Mouse (Mus musculus): Measurements from ENCODE around the gene Slc38a3. TPM values are rescaled to one million over a fixed set of nuclear protein-coding genes. Genes with fewer than 3 reads are reported as not detected.

Slc38a3 gene
- total RNA-seq, 2 experiments from 2014 or later, result 62.0 to 69.7 TPM

DNA sequence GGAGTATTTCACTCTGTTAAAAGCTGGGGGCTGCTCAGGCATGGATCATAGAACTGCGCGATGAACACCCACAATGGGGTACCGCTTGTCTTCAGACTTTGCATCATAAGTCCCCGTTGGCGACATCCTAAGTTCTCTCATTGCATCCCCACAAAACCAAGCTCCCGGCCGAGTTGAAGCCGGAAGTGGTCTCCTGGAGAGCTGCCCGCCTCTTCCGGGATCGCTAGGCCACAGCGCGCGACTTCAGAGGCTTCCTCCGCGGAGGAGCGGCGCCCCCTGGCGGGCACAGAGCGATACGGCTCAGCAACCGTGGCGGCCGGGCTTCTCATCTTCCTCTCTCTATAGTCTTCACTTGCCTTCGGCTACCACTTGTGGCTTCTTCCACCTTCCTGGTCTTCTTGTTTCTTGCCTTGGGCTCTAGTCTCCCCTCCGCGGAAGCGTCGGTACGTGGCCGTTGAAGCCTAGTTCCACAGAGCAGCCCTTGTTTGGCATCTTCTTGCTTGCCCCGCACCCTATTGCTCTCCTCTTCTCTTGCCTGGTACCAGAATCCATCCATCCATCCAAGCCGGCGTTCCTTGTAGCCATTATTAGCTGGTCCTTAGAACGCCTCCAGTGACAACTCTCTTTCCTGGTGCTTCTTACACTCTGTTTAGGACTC, 24.7 kb downstream of the Slc38a3 start:
- DNase-seq (ENCODE audit: low spot score), result peak; percentile 78
- intact Hi-C loops (cut with DNase I), result loop anchor here (1.0 kb wide), 3 partner anchors 18 to 42 kb away; no protein-coding TSS in a partner anchor

DNA sequence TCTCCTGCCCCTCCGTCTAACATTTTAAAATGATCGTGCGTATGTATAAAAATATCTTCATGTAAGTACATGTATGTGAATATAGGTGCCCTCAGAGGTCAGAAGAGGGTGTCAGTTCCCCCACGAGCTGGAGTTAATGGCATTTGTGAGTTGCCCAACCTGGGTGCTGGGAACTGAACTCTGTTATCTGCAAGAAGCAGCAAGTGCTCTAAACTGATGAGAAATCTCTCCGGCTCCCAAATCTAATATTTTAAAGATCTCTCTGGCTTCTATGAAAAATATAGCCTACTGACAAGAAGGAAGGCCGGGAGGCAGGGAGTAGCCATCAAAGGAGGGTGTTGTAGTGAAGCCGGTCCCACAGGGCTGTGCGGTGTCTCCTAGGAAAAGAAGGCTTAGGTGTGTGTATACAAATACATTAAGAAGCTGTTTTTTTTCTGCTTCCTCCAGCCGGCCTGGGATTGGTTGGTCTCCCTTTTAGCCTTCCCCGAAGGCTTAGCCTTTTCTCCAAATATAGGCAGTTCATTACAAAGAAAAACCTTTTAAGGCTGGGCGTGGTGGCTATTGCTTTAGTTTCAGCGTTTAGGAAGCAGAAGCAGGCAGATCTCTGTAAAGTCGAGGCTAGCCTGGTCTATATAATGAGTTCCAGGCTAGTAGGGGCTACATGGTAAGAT, 25.7 kb downstream of the Slc38a3 start:
- intact Hi-C loops (cut with DNase I), result loop anchor here (1.0 kb wide), 2 partner anchors 17 to 41 kb away; no protein-coding TSS in a partner anchor
- DNase-seq (ENCODE audit: low spot score), result no peak

DNA sequence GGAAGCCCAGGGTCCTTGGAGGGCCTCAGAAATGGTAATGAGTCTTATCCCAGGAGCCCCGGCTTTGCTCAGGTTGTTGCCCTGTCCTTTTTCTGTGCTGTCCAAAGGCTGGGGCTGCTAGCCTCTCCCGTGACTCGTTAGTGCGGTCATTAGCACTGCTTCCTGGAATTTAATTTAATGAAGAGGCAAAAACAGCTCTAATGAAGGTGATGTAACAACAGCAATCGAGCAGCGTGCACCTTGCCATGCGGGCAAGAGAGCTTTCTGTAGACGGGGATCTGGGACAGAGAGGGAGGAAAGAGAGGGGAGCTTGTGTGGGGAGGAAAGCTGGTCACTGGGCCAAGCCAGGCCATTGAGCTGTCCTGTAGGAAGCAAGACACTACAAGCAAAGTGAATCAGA, 27.7 kb downstream of the Slc38a3 start:
- intact Hi-C loops (cut with DNase I), result no loop called here
- DNase-seq (ENCODE audit: low spot score), result no peak

DNA sequence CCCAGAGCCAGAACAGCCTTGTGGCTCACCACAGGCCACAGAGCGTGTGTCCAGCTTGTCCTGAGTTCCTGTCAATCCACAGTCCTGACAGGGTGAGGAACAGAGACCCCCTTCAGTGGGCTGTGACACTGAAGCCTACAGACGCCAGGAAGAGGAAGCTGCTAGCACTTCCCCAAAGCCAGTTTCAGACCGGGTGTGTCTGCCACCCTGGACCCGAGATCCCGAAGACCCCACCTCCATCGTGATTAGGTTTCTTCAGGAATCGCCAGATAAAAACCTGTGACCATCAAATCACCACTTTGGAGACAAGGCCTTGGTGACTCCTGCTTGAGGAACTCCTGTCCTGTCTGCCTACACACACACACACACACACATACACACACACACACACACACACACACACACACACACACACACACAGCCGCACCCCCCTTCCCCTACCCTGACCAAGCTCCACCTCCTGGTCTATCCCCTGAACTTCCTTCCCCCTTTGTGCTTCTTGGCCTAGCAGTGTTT, 29.0 kb downstream of the Slc38a3 start:
- intact Hi-C loops (cut with DNase I), result no loop called here
- DNase-seq (ENCODE audit: low spot score), result no peak

DNA sequence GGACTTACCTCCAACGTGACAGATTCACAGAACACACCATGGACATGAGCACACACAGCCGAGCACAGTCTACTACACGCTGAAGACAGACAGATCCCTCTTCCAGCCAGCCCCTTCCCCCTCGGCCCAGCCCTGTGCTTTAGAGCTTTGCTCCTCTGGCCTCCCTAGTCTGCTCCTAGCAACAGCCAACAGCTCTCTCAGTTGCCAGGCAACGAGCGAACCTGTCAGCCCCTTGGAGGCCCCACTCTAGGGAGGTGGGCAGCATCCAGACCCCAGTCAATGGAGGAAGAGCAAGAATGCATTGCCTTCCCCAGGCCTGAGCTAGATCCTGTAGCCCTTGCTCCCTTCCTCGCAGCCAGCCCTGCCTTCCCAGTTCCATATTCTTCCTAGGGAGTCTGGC, 32.3 kb downstream of the Slc38a3 start:
- DNase-seq (ENCODE audit: low spot score), result no peak
- intact Hi-C loops (cut with DNase I), result no loop called here

DNA sequence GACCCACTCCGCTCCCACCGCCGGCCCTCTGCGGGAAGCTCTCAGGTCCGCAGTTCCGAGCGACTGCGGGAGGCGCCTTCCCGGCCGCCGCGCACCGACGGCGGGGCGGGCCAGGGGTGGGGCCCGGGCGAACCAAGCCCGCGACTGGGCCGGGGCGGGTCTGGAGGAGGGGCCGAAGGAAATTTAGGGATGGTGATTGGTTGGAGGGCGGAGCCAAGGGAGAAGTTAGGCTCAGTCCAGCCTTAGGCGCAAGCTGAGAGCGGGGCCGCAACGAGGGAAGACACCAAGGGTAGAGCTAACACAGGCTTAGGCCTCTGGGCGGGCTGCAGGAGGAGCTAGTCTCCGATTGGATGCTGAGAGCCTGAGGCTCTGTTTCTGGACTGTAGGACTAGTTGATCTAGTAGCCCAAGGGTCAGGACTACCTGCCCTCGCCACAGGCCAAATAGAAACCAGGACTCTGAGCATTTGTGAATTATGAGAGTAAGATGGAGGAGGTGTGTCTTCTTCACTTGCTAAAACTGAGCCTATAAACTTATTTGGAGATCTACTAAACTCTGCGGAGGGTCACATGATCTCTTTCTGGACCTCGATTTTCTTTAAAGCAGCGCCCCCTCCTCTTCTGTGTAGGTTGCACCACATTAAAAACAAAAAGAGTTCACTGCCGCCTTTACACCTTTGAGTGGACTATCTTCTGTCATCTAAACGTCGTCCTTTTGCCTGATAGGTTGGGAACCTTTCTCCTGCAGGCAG, 33.9 kb downstream of the Slc38a3 start, which contains the start of gene Gnai2:
Gnai2 (minus strand) TSS at position 89 of the 750 bp plus-strand sequence.
- intact Hi-C loops (cut with DNase I), result loop anchor here (2.0 kb wide), 1 partner anchor 15 kb away; no protein-coding TSS in a partner anchor
- peak; percentile 97 for DNase-seq (ENCODE audit: low spot score)

DNA sequence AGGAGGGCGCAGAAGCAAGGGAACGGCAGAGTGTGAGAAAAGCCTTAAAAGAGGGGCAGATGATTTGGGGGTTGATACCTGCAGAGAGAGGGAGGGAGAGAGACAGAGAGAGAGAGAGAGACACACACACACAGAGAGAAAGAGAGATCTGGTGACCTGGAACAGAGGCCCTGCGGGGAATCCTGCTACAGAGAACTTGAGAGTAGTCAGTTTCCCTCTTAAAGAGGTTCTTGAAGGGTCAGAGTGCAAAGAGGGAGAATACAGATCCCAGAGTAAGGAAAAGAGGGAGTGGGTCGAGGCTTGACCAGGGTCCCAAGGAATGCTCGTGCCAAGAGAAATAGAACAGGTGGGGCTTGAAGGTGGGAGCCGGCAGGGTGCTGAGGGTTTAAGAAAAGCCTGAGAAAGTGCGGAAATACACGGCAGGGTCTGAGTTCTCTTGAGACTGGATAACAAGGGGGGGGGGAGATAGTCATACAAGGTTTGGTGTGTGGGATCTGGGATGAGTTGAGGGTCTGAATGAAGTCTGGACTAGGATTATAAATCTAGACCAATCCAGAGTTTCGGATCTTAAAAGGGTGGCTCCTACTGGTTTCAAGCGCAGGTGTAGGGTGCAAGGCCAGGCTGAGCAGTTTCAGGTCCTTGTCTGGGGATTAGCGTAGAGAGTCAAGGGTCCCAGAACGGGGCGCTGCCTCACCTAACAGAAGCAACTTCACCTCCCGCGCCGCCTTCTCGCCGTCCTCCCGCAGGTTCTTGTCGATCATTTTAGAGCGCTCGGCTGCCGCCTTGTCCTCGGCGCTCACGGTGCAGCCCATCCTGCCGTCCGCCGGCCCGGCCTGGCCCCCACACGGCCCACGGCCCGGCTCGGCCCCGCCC, 34.7 kb downstream of the Slc38a3 start:
- no peak for DNase-seq (ENCODE audit: low spot score)

DNA sequence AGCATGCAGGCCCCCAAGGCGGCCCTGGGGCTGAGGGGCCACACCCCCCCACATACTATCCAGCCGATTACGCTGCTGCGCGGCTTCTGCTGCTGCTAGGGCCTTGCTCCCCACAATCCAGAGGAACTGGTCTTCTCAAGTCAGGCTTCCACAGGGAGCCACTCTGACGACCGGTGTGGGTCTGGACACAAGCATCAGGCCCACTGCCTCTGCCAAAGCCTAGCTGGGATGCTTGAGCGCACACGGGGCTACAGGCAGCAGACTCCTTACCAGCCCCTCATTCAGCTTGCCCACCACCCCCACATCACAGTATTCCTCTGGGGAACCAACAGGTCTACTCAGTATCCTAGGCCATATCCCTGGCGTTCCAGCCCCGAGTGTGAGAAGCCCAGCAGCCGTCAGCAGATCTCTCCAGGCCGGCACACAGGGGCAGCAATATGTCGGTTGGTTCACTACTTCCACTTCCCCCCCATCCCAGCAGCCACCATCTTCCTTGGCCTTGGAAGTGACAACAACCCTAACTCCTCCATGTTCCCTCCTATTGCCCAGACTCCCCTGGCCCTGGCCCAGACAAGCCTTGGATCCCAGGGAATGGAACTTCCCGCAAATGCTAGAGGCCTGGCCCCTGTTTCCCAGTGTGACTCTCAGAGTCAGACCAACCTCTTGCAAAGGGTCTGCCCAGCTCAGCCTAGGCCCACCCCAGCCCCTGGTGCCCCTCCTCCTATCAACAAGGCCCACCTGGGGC, 35.5 kb downstream of the Slc38a3 start:
- intact Hi-C loops (cut with DNase I), result loop anchor here (2.0 kb wide), 1 partner anchor 13 kb away; no protein-coding TSS in a partner anchor
- no peak for DNase-seq (ENCODE audit: low spot score)

More for the DNA sequence above, 34.7 kb downstream of the Slc38a3 start:
- intact Hi-C loops (cut with DNase I), result loop anchor here (2.0 kb wide), 1 partner anchor 14 kb away; no protein-coding TSS in a partner anchor

DNA sequence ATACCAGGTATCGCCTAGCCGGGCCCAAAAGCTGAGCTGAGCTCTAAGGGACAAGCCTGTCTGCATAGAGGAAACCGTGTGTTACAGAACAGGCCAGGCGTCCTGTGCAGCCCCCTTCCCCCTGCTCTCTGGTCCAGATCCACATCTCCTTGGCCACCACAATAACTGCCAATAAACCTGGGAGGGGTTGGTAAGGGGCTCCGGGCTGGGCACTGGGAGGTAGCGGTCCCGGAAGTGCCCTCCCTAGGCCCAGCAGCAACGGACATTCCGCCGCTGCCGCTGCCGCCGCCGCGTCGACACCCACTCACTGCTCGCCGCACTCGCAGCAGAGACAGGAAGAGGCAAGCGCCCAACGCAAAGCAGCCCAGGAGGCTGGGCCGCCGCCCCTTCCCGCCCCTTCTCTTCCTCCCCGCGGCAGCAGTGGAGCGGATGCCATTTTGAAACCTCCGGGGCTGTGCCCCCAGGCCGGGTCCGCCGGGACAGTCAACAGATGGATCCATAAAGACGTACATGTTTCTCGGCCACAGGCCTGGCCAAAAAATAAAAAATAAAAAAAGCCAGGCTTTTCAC, 36.2 kb downstream of the Slc38a3 start:
- peak; percentile 83 for DNase-seq (ENCODE audit: low spot score)
- intact Hi-C loops (cut with DNase I), result no loop called here

DNA sequence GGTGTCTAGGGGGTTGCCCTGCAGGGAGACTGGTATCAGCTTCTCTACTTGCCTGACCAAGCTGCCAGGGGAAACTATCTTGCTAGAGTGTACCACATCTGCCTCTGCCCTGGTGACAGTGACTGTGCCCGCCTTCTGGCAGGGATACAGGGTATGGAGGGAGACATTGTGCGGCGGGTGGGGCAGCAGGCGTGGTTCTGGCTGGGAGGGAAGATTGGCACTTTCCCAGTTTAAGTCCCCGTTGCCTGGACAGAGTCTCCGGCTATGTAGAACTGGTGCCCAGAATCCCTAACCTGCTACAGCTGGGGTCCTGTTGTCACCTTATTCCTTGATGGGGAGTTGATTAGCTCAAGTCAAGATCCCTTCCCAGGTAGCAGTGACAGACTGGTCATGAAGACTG, 36.9 kb downstream of the Slc38a3 start:
- intact Hi-C loops (cut with DNase I), result no loop called here
- no peak for DNase-seq (ENCODE audit: low spot score)

DNA sequence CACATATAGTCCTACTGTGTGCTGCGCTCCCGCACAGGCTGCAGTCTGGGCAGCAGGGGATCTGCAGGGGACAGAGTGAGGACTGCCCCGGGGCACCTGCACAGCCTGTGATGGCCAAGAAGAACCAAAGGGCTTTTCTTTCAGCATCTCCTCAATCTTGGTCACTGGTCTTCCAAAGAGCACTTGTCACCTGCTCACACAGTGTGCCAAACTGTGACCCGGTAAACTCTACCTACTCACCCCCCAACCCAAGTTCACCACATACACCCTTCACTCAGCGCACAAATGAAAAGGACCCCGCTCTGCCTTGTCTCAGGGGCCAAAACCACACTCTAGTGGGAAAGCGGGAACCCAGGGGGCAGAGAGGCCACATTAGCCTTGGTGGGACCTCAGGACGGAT, 37.5 kb downstream of the Slc38a3 start:
- DNase-seq (ENCODE audit: low spot score), result no peak
- intact Hi-C loops (cut with DNase I), result no loop called here

DNA sequence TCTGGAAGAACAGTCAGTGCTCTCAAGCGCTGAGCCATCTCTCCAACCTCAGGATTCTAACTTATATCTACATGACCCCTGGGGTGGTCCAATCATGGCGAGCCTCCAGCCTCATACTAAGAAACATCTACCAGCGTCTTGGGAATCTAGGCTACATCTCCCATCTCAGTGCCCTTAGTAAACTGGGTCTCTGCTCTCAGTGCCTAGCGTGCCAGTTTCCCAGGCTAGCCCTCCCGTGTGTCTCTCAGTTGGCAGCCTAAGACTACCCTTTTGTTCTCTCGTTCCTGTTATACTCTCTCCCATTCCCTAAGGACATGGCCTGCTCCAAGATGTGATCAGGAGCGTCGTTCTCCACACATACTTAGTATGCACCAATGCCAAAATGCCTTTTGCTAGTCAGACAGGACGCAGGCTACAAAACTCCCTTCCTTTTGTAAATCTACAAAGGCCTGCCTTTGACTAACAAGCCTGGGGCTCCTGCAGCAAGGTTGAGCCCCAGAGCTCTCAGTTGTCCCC, 38.0 kb downstream of the Slc38a3 start:
- no peak for DNase-seq (ENCODE audit: low spot score)

DNA sequence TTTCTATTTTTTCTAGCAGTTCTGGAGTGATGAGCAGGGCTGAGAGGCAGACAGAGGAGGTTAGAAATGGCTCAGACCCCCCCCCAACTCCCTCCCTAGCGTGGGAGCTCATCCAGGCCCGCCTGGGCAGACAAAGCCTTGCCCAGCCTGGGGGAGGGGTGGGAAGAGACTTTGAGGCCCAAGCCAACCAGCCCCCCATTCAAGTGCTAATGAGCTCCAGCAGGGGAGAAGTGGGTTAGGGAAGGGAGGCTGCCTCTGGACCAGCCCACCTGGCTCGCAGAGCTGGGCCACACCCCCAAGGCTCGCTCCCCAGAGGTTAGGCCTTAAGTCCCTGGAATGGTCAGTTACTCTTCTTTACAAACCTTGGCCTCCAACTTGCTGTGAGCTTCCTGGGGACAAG, 38.8 kb downstream of the Slc38a3 start:
- no peak for DNase-seq (ENCODE audit: low spot score)
- intact Hi-C loops (cut with DNase I), result no loop called here

More for the DNA sequence above, 38.0 kb downstream of the Slc38a3 start:
- intact Hi-C loops (cut with DNase I), result no loop called here

DNA sequence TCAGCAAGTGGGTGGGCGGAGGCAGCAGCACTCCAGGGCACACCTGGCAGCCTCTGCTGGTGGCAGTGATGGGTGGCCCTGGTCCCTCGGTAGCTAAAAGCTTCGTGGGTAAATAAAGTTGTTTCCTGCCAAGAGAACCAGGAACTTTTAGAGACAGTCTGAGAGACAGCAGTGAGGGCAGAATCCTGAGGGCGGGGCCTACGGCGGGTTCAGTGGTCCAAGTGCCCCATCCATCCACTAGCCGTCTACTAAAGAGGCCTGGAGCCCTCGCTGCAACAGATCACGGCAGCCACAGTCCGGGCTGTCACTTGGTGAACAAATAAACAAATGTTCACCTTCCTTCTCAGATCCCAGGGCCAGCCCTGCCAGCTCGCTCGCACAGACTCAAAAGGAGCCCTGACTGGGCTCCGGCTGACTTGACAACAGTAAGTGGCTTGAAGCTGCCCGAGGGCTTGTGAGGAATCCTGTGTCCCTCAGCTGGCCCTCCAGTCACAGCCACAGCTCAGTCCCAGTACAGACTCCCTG, 39.4 kb downstream of the Slc38a3 start:
- intact Hi-C loops (cut with DNase I), result loop anchor here (5.0 kb wide), 1 partner anchor 63 kb away; the partner anchor contains the start of gene Hyal2

DNA sequence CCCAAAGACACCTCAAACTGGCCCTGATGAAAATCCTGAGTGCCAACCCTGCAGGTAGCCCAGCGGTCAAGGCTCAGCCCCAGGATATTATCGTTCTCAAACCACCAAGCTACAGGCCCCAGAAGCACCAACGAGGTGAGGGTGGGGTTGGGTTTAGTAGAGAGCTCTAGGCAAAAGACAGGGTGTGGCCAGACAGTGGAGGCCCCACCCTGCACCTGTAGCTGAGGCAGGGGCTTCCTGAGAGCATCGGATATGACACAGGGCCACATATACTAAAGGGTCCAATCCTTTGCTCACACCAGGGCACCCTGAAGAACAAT, 40.0 kb downstream of the Slc38a3 start:
- no peak for DNase-seq (ENCODE audit: low spot score)
- intact Hi-C loops (cut with DNase I), result loop anchor here (5.0 kb wide), 1 partner anchor 62 kb away; the partner anchor contains the start of gene Hyal2

More for the DNA sequence above, 39.4 kb downstream of the Slc38a3 start:
- DNase-seq (ENCODE audit: low spot score), result no peak

DNA sequence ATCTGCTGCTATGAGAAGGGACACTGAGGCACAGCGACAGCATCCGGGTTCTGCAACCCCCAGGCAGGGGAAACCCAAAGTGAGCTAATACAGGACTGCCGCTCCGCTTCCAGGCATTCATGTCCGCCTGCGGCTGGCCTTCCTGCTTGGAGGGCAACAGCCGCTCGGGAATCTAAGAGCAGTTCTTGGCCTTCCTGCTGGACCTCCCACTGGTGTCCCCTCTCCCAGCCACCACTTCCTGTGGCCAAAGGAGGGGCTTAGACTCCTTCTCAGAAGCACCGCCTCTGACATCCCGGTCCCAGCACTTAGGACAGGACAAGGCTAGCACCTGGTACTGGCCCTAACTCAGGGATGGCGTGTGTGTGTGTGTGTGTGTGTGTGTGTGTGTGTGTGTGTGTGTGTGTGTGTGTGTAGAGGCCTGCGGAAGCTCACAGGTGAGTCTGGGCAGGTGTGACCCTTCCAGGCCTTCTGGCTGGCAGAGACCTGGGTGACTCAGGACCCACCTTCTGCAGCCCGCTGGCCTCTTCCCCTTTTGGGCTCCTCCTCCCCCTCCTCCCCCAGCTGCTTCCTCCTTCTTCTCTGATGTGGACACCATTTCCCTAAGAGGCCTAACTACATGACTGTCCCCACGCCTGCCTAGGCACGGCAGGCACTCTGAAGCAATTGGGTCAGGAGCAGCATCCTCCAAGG, 40.5 kb downstream of the Slc38a3 start:
- intact Hi-C loops (cut with DNase I), result loop anchor here (5.0 kb wide), 1 partner anchor 62 kb away; the partner anchor contains the start of gene Hyal2
- peak; percentile 70 for DNase-seq (ENCODE audit: low spot score)
